Mouse (Mus musculus): ENCODE measurements around the gene Itga6. TPM values are rescaled to one million over a fixed set of nuclear protein-coding genes. Genes with fewer than 3 reads are reported as not detected.

Gene Itga6
- total RNA-seq, 2 experiments from 2014 or later = 73.4 to 76.6 TPM

DNA sequence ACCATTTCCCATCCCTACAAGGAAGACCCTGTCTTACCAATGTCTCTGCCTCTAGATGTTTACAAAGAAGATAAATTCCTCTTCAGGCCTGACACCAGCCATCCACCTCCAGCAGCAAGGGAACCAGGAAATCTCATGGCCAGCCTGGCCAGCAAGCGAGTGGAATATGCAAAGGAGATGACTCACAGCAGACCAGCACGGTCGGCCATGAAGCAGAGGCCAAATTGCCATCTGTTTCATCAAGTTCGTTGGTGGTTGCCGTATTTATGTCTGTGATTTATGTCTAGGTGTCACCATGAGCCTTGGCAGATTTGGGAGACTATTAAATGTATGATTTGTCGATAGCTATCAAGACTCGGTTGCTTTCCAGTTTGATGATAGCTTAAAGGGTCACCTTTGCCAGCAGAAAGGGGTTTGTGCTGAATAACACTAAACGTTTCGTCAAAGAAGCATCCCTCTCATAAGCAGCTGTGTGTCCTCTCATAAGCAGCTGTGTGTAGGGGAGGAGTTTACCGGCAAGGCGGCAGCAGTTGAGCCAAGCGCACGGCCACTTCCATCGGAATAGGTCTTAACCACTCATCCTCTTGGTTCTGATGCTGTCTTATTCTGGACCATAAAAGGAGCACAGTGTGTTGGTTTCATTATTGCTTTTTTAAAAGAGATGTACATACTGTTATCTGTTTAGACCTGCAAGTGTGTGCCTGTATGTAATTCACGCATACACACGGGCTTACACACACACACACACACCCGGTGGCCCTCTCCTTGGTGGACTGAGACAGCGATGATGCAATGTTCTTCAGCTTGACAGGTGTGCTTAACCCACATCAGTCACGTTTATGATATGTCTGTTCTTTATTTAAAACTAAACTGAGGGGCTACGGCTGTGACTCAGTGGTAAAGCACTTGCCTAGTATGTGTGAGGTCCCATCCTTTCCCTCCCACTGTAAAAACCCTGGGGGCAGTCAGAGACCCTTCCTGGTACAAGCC is 14.5 kb upstream of the Itga6 start:
- no peak for DNase-seq (ENCODE audit: low spot score in 2 of 2)

DNA sequence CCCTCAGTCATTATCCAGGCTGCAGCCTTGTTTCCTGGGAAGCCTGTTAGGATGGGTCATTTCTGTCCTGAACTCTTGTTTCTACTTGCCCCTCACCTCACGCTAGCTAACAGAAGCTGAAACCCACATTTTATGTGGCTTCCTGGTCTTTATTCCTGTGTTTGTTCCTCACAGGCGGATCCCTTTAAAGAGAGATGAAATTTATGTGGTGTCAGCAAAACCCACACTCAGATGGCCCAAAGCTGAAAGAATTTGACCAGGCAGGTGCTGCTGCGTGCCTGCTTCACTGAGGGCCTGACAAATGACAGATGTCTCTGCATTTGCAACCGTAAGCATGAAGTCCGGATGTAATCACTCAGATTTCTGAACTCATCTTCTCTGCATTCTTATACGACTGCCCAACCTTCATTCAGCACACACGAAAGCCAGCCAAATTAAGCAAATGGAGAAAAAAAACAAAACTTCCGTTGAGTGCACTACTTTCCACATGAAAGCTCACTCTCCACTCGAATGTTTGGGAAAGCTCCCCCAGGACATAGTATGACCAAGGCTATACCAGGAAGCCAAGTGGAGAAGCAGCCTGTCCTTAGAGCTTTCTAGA is 10.5 kb upstream of the Itga6 start:
- DNase-seq (ENCODE audit: low spot score in 2 of 2) = no peak

DNA sequence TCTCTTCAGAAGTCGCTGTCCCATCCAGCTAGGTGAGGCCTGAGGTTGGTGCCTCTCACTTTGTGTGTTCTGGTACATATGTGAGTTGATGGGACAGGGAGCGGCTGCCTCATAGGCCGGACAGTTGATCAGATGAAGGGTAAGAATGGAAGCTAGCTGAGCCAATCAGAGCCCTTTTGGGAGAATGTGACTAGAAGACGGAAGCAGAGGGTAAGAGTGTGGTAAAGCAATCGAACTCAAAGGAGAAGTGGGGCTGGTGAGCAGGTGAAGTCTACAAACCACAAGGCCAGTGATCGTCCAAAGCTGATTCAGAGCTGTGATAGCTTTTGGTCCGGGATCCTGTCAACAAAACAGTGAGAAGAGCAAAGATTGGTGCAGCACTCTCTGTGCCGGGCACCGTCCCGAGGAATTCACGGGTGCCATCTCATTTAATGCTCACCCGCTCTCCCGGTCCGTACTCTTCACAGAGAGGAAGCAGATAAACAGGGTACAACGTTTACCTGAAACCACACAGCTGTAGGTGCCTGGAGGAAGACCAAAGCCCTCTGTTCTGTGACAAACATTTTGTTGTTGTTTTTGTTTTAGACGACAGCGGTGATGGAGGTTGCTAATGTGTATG is 9.8 kb upstream of the Itga6 start:
- DNase-seq (ENCODE audit: low spot score in 2 of 2) = no peak

DNA sequence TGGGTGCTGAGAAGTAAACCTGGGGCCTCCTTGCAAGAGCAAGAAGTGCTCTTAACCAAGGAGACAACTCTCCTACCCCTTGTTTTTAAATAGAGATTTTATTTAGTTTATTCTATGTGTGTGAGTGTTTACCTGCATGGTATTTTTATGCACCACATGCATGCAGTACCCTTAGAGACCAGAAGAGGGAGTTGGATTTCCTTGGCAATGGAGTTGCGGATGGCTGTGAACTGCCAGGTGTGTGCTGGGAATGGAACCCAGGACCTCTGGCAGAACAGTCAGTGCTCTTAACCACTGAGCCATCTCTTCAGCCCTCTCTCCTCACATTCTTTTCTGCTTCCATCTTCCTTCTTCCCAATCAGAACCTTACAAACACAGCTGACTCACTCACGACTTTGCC is 9.2 kb upstream of the Itga6 start:
- no peak for DNase-seq (ENCODE audit: low spot score in 2 of 2)

DNA sequence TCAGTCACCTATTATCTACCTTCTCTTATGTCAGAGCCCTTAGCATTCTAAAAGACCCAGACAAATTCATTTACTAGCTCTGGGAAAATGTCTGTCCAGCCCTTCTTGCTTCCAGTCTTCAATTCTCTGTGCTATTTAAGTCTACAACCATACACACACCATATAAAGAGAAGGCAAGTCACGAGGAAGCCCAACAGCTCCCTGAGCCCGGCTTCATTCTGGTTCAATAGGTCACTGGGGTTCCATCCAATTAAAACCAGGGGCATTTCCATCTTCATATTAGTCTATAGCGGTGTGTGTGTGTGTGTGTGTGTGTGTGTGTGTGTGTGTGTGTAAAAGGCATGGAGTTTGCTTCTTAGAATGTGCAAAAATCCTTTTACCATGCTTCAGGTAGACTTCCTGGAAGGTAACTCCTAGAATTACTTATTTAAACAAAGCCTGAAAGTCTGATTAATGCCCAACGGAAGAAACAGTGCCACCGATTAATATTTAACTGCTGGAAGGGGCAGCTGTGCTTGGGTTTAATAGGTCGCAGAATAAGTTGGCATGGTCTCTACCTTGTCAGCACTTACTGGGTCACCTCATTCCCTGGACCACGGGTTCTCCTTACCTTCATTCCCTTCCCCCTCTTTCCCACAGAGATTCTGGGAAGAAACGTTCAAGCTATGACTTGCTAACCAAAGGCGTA is 6.1 kb upstream of the Itga6 start:
- no peak for DNase-seq (ENCODE audit: low spot score in 2 of 2)

DNA sequence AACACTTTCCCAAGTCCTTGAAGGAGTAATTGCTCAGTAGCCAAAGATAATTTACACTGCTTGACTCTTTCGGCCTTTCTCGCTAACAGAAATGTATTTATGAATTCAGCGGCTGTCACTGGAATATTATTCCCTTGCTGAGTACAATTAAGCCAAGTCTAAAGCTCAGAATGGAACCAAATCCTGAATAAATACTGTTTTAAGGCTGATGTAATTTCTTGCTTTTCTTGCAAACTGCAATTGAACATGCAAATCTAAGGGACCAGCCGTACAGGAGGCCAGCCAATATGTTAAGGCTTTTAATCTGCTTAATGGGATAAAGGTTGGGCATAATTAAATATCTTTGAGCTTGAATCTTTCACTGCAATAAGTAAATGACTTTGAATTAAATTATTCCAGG is 2.9 kb upstream of the Itga6 start:
- DNase-seq (ENCODE audit: low spot score in 2 of 2) = no peak

DNA sequence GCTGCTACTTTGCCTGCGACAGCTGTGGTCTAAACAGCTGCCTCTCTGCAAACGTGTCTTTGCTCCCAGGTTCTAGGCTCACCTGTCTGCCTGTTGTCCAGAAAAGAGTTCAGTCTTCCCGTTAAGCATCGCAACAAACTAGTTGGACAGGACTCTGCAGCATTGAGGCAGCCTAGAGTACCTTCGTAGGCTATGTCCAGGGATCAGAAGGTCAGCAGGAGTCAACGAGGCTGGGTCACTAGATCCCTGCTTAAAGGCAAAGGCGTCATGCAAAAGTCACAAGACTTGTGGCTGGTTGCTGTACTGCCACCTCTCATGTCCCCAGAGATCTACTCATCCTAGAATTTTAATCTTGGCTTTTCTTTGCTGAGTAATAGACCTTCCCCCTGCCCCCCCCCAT is 2.0 kb upstream of the Itga6 start:
- DNase-seq (ENCODE audit: low spot score in 2 of 2) = no peak

DNA sequence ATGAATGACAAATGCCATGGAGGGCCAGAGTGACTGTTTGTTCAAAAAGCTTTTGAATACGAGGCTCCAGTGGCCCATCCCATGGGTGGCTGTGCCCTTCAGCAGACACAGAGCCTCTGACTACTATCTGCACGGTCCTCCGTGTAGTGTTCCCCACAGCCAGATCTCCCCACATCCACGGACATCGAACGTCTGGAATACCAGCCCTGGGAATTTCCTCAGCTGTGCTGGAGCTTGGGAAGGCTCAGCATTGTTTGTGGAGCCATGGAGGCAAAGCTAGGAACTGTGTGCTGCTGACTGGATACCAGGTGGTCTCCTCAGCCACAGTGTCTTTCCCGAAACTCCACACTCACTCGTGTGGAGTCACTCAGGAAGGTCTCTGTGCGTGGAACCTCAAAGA is 1.1 kb upstream of the Itga6 start:
- DNase-seq (ENCODE audit: low spot score in 2 of 2) = no peak

DNA sequence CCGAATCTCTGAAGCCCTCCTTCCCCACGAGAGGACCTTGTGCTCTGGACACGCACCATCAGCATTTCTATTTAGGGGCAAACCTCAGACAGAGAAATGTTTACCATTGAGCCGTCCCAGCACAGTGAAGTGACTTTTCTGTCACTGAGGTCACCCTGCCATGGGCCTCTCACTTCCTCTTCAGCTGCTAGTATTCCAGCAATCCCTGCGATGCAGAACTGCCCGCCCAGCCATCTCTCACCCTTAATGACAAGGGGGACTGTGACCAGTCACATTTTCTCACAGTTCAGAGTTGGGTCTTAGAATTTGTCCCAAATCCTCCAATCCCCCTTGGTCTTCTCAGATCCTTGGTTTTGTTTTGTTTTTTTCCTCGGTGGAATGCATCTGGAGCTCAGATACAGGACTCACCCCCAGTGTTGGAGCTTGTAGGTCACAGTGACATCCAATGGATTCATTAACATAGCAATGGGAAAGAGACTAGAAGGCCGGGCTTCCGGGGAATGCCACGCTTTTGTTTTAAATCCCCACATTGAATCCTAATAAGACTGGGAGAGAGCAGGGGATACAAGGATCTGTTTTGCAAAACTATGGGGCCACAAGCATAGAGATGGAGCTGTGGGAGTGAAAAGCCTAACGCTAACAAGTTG is 432 bp upstream of the Itga6 start:
- DNase-seq (ENCODE audit: low spot score in 2 of 2) = no peak

DNA sequence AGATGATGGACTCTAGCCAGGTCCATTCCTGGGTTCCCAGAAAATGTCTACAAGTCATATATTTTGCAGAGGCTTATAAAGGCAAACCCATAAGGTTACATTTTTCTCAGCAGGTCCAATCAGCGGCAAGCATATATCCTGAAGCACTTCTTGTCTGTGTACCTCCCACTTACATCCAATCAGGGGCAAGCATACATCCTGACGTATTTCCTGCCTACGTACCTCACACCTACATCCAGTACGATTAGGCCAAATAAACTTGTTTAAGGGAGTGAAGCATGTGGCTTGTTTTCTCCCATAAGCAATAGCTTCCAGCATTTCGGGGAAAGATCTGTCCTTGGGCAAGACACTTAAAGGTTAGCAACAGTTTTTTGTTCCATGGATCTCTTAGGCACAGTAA is 3.0 kb downstream of the Itga6 start:
- DNase-seq (ENCODE audit: low spot score in 2 of 2) = no peak

DNA sequence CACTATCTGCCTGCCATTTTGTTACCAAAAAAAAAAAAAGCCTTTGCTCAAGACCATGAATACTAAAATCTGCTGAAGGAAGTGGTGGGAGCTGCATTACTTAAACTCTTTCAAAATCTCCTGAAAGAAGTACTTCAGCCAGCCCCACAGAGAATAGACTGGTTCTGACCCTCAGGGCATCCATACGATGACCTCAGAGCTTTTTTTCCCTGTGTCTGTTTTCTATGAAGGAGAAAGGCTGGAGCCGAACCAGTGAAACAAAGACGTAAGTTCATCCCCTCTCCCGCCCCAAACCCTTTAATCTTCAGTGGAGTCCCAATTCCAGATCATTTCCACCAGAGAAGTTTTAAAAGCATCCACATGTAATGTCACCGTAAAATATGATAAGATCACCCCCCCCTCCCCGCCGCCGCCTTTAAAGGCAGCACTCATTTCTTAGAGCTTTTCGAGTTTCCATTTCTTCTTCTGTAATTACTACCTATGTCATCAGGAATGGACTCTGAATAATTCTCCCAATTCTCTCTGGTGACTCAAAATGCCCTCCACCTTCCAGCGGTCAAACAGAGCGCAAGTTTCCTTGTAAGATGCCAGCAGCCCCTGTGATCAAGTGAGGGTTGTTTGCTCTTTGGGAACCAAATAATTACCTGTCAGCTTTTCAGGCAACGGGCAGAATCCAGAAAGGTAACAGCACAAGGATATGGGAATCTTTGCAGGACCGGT is 4.1 kb downstream of the Itga6 start:
- DNase-seq (ENCODE audit: low spot score in 2 of 2) = no peak

DNA sequence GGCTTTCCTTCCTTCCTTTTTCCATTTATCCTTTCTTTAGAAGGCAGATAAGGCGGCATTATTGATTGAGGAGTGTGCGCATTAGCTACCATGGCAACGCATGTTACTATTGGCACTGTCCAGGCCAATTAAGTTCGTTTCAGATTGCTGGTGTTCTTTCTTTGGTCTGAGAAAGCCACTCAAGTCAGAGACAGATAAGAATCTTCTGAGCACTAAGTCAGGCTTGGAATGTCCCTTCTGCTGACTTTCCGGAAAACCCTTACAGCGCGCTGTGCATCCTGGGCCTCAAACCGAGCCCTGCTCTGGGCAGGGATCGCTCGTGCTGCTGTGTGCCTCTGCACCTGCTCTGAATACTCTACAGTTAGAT is 4.7 kb downstream of the Itga6 start:
- DNase-seq (ENCODE audit: low spot score in 2 of 2) = no peak

DNA sequence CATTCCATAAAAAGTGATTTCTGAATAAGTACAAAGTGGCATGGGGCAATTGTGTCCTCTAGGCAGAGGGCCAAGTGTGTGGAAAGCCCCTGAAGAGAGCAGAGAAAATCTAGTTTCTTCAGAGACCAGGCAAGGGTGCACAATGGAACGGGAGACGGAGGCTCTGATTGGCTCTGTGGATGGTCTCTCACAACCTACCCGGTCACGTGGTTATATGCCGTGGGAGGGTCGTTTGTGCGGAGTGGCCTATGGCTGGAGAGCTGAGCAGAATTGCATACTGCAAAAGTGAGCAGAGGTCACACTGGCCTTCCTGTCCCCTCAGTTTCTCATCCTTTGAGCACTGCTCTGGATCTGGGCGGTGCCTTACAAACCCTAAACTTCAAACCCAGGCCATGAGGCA is 5.9 kb downstream of the Itga6 start:
- no peak for DNase-seq (ENCODE audit: low spot score in 2 of 2)

DNA sequence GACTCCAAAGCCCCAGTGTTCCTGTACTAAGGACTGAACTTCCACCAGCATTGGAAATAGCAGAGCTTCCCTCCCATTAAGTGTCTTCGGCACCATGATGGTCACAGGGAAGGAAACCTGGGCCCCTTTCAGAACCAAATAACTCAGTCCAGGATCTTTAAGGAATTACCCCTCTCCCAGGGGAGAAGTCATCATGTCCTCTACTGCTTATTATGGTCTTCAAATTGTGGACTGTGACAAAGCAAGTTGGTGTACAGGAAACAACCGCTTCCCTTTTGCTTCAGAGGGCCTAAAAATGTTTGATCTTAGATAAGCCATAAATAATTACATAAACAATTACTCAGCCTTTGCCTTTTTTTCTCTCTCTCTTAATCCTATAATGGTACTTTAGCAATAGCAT is 6.4 kb downstream of the Itga6 start:
- no peak for DNase-seq (ENCODE audit: low spot score in 2 of 2)

DNA sequence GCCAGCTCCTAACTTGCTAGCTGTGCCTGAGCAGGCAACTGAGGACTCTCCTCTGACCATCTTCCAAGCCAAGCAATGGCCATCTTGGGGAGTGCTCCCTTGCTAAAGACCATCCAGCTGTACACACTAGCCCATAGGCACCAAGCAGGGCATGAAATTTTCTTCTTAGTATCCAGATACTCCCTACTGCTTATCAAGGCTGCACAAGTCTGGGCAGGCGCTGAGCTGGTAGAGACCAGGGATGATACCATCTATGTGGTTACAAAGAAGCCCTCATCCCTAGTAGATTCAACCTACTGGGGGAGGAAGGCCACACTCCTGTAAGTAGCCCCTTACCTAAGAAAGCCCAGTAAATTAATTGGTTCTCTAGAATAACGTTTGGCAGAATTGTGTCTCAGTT is 7.0 kb downstream of the Itga6 start:
- DNase-seq (ENCODE audit: low spot score in 2 of 2) = no peak

DNA sequence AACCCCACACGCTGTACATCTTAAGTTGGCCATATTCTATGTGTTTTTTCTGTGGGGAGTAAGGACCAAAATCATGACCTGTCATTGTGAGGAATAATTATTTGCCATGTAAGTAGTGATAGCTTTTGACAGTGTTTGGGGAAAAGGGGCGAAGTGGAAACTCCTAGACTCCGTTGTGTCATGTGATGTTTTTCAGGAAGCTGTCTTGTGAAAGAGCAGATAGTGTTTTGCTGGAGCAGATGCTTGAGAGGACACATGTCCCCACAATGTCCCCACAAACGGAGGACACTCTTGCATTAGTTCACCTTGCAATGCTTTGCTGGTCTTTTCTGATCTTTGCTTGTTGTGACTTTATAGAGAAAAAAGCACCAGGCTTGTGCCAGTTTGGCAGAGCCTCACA is 7.7 kb downstream of the Itga6 start:
- no peak for DNase-seq (ENCODE audit: low spot score in 2 of 2)

DNA sequence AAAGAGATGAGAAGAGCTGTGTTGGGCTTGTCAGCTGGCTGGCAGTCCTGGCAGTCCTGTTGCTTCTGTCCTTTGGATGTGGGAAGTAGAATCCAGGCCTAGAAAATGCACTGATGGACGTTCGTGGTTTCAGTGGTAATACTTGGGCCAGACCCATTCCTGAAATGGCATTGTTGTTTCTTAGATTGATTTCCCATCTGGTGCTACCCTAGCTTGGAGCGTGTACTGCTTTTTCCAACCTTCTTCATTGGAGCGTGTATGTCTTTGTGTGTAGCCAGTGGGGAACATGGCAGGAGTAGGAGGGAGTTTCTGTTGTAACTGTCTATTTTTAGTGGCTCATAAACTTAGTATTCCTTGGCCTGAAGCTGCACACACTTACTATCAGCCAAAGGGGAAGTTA is 10.3 kb downstream of the Itga6 start:
- no peak for DNase-seq (ENCODE audit: low spot score in 2 of 2)

DNA sequence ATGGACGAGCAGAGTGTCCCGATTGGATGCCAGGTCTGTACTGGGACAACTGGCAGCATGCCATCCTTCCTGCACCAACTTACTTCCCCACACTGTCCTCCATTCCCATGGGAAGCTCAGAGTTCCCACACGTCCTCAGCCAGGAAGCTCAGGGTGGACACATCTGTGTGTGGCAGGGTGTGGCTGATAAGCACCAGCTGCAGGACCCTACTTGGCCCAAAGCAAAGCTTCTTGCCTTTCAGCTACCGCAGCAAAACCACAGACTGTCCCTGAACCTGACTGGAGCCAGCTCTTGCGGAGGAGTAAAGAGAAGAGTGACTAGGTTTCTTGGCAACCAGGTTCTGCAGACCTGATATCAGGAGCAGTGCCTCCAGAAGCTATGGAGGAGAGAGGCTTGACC is 11.7 kb downstream of the Itga6 start:
- peak in 1 of 2 experiments; percentile 25 for DNase-seq (ENCODE audit: low spot score in 2 of 2)

DNA sequence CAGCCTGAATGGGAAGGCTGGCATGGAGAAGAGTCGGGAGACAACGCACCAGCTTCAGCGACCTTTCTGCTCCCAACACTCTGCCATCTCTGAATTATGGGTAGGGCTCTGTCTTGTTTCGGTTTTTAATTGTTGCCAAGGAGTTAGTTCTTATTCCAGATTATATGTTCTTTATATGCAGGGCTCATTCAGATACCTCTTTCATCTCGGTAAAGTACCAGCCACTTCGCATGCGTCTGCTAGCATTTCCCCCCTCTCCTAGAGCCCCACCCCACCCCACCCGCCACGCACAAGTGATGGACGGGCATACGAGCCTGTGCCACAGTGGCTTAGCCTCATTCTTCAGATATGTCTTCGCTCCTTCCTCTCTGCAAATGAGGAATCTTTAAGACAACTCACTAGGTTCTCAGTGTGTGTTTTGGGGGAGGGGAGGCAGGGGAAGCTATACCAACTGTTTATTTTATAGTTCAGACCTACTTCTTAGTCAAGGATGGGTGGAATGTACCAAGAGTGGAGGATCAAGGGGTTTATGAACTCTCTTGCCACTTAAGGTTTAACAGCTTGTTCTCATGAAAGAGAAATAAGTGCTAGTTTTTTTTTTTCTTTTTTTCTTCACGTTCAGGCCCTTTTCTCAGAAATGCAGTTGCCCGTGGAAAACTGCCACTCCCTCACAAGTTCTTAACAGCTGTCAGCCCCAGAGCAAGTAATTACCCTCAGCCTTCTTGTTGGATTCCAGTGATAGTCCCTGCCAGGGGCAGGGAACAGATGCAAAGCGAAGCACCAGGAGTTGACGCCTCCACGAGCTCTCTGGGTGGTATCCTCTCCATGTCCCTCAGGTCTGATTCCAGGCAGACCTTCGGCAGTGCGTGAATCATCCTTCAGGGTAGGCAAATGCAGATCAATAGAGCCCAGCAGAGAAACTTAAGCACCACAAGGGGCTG is 13.4 kb downstream of the Itga6 start:
- no peak for DNase-seq (ENCODE audit: low spot score in 2 of 2)

DNA sequence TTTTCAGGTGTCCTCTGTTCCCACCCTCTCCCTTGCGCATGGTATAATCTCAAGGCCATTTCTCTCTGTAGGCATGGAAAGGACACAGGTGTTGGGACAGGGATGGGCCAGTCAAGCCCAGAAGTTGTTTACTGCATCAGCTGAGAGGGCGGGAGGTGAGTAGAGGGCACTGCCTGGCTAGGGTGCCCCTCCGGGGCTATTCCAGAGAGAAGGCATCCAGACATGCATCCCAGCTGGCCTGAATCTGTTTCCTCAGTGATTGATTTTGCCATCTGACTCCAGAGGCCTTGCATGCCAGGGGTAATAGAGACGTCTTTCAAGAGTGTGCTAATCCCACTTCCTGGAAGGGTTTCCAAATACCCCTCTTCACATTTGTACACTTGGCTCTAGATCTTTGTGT is 14.7 kb downstream of the Itga6 start:
- no peak for DNase-seq (ENCODE audit: low spot score in 2 of 2)
